Mouse (Mus musculus): ENCODE data around the gene Itih5. TPM values are rescaled to one million over a fixed set of nuclear protein-coding genes. Genes with fewer than 3 reads are reported as not detected.
A peak's percentile ranks its signal among the peaks of the same experiment; 100 is the strongest.

Itih5 gene
- total RNA-seq, 2 experiments from 2014 or later: 25.3 to 28.2 TPM

DNA sequence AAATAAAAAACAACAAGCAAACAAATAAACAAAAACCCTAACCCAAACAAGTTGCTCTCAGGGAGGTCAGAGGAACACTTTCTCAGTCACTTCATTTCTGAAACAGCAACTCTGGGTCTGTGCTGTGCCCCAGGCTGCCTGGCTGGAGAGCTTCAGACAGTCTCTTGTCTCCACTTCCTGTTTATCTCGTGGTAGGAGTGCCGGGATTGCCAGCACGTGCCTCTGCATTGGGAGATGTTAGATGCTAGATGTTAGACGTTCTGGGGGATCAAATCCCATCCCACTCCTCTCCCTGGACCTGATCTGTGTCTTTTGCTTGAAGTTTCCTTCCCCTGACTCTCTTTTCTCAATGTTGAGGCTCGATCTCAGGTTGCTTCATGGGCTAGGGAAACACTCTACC is 104.9 kb downstream of the Itih5 start:
- no peak for DNase-seq (ENCODE audit: low spot score in 2 of 2)

DNA sequence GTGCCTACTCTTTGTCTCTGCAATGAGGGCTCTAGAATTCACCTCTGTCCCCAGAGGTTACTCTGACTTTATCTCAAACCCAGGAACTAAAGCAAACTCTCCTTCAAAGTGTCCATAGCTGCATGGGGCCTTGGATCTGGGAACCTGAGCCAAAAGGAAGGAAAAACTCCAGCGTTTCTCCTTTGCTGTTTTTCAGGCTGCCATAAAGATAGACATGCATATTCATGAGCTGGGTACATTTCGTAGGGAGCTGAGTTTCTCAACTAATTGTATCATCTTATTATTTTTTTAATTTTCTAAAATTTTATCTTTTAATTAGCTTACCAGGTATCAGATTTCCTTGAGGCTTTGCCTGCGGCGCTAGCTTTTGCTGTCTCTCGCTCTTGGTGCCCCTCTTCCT is 106.7 kb downstream of the Itih5 start:
- DNase-seq (ENCODE audit: low spot score in 2 of 2): no peak

DNA sequence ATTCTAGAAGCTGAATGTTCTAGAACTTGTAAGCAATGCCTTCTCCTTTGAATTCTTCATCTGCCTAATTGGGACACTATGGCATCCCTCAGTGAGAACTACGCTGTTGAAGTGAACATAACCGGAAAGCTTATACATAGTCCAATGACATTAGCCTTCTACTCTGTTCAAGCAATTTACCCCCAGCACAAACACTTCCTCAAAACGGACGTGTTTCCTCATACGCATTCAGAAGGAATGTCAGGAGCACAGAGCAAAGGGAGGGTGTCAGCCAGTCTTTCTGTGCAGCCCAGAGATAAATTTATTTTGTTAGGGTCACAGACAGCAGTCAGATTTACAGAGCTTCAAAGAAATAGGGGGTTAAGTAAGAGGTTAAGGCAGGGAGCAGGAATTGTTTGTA is 108.0 kb downstream of the Itih5 start:
- DNase-seq (ENCODE audit: low spot score in 2 of 2): no peak

DNA sequence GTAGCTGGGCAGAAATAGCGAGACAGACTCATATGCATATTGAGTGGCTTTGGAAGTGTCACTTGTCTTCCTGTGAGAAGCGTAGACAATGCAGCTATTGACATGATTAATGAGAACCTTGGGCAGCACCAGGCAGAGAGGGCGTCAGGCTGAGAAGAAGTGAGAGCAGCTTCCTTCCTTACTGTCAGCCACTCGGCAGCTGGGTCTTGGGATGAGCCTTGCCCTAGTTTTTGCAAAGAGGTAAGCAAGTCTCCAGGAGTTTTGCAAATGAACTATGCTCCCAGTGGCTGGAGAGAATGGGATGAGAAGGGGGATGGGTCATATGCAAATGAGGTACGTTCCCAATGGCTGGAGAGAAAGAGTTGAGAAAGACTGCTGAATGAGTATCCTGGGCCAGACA is 109.4 kb downstream of the Itih5 start:
- DNase-seq (ENCODE audit: low spot score in 2 of 2): no peak

DNA sequence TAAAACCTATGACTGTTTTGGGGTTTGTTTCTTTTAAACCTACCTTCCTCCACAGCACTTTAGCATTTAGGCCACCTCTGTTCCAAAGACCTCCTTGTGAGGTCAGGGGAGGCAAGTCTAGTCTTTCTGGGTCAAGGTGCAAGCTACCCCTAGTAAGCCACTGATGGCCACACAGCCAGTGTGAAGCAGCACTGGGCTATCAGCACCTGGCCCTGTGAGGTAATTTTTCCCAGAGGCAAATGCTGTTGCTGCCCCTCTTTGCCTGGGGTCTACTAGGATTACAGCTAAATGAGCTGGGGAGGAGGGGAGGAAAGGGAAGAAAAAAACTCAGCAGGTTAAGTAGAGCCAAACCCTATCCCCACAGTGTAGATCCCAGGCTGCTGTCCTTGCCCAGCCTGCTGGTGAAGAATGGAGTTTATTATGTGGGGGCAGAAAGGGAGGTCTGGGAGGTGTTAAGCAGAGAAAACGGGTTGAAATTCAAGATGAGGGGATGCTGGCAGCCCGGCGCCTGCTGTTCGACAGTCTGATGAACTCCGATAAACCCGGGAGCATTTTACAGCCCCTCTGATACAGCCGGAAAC is 110.6 kb downstream of the Itih5 start:
- no peak for DNase-seq (ENCODE audit: low spot score in 2 of 2)

DNA sequence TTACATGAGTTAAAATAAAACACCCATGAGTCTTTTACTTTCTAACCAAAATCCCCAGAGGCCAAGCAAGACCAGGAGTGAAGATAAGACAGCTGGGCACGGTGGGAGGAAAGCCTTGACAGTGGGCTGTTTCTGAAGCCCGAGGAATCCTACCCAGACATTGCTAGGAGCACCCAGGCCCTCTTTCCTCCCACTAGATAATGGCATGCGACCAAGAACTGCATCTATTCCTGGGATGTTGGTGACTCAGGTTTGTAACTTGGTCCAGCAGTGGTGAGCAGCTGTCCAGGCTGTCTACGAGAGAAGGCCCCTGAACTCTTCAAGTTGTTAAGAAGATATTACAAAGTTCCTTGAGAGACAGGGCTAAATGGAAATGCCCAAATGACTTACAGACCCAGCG is 112.5 kb downstream of the Itih5 start:
- DNase-seq (ENCODE audit: low spot score in 2 of 2): no peak

DNA sequence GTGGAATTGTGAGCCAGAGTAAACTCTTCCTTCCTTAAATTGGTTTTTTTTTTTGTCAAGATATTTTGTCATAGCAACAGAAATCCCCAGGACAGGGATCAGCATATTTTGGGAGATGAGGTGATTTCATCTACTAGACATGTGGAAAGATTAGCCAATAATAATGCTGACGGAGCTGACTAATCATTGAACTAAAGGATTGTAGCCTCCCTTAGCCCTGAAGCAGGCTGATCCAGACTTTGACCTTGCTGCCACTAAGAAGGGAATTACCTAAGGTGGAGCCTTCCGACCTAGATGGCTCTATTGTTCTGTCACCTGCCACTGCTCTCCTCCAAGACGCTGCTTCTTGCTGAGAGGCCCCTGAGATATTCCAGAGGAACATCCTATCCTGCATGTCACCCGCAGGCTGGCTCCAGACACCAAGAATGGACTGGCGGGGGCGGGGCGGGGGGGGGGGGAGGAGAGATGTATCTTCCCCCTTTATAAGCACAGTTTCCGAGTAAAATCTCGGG is 119.3 kb downstream of the Itih5 start:
- no peak for DNase-seq (ENCODE audit: low spot score in 2 of 2)

DNA sequence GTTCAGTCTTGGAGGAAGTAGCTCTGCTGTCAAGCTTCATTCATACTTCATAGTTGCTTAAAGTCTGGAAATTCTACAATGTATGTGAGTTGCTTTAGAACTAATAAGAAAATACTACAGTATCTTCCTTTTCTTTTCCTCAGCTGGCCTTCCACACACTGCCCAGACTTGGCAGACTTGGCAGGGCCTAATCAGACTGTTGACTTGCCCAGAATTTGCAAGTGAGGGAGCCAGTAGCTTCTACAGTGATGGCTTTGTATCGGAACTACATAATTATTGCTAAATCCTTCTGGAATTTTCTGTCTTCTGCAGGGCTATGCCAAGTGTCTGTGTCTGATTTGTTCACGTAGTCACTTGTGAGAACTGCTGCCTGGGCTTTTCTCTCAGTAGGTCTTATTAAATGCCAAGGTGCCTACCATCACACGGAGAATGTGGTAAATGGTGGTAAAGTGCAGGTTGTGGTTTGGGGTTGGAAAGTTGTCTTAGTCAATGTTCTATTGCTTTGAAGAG is 120.2 kb downstream of the Itih5 start:
- no peak for DNase-seq (ENCODE audit: low spot score in 2 of 2)

DNA sequence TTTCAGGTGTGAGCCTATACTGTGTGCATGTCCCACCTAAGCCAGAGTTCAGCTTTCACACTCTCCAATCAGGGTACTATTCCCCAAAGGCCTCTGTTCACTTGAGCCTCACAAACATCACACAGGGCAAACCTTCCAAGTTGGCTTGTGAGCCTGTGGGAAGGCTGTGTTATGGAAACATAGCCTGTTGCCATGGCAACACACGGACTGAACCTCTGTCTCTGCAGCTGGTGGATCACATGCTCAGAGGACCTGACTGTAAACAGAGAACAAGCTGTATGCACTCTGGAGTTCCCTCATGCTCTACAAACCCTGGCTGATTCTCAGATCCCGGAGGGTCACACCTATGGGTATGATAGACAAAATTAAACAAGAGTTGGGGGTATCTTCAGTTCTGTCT is 122.8 kb downstream of the Itih5 start:
- no peak for DNase-seq (ENCODE audit: low spot score in 2 of 2)

DNA sequence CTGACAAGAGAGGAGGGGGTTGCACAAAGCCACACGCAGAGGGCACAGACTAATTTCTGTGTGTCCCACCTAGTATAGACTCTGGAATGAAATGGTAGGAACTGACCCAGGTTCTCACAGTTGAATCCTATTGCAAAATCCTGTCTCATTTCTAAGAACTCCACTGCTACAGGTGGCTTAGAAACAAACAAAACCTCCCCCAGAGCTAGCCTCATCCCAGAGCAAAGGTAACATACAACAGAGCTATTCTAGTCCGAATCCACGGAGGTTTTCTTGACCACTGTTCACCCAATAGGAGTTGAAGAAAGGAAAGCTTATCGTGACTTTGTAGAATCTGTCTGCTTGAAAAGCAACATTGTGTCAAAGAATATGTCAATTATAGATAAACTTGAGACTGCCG is 130.3 kb downstream of the Itih5 start:
- DNase-seq (ENCODE audit: low spot score in 2 of 2): no peak

DNA sequence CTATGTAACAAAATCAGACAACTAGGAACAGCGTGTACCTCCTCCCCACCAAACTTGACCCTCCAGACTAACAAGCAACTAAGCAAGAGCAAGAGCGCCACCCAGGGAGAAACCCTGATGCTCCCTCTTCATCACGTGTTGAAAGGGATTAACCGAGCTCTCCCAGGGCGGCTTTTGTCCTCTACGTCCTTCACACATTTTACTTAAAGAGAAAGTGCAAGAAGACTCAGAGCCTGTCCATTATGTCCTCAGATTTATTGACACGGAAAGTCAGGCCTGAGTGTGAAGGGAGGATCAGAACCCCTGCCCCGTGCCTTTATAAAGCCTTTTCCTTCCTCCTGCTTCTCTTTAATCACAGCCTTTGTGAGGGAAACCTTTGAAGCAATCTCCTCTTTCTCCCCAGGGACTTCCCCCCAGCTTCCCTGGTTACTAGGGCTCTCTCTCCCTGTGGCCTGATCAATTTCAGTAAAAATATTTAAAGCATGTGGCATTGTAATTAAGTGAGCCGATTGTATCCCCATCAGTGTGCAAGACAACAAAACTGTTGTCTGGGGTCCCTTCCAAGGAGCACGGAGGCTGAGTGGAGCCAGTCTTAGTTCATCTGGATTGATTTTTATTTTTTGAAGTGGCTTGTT is 131.4 kb downstream of the Itih5 start:
- DNase-seq (ENCODE audit: low spot score in 2 of 2): peak in 1 of 2 experiments; percentile 13

DNA sequence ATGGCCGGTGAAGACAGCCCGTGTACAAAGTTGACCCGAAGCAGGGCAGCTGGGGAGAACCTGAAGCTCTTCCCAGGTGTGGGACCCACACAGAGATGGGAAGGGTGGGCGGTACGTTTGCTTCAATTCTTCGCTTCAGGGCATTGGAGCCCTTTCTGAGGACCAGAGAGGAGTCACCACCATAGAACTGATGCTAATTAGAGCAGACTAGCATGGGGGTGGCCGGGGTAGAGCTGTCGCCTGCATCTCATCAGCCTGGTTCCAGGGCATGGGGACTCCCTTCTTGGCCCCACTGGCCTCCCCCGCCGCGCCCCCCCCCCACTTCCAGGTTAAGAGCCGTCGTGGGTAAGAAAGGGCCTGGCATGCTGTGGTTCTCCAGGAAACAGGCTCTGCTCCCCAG is 132.6 kb downstream of the Itih5 start:
- DNase-seq (ENCODE audit: low spot score in 2 of 2): no peak

DNA sequence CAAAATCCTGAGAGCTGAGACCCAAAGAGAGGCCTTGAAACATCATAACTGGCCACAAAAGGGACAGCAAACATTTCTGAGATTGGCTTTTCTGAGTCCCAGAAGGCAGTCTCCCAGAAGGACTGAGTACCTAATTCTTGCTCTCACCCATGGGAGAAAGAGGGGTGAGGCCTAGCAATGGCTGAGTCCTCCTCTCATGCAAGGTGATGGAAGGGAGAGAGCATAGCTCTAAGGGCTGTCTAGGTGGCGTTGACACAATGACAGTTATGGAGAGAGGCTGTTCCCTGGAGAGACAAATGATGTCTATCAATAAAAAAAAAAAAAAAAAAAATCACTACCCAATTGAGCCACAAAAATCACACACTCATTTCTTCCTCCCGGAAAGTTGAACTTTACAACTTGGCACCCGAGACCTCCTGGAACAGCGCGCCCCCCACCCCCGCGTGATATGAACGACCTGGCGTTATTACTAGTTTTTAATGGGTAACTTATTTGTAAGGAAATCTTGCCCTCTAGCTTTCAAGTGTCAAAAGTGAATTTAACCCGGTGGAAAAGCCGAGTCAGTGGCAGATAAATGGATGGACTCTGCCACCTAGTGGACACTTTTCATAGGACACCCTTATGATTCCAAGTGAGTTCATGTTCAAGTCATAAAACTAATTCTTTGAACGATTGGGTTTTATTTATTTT is 134.9 kb downstream of the Itih5 start:
- DNase-seq (ENCODE audit: low spot score in 2 of 2): peak in 1 of 2 experiments; percentile 35

DNA sequence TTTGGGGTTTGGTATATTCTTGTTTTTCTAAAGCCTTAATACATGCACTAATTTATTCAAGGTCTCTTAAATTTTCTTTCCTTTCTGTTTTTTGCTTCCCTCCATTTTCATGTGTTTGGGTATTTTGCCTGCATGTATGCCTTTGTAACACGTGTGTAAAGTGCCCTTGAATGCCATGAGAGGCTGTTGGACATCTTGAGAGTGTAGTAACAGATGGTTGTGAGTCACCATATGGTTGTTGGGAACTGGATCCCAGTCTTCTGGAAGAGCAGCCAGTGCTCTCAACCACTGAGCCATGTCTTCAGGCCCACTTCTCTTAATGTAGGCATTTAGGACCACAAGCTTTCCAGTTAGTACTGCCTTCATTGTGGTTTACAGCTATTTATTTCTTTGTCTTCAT is 135.5 kb downstream of the Itih5 start:
- DNase-seq (ENCODE audit: low spot score in 2 of 2): no peak

DNA sequence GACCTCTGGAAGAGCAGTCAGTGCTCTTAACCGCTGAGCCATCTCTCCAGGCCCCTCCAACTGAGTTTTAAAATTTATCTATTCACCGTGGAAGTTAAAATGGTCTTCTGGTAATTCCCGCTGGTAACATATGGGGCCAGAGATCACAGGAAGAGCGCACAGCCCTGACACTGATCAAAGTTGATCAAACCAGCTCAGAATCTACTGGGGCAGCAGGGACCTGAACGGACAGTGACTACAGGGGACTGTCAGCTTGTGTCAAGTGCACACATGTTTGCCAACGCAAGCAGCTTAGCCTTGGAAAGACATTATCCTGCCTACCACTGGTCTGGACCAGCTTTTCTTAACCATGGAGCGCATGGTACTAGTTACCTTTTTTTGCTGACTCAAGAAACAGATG is 136.7 kb downstream of the Itih5 start:
- no peak for DNase-seq (ENCODE audit: low spot score in 2 of 2)

DNA sequence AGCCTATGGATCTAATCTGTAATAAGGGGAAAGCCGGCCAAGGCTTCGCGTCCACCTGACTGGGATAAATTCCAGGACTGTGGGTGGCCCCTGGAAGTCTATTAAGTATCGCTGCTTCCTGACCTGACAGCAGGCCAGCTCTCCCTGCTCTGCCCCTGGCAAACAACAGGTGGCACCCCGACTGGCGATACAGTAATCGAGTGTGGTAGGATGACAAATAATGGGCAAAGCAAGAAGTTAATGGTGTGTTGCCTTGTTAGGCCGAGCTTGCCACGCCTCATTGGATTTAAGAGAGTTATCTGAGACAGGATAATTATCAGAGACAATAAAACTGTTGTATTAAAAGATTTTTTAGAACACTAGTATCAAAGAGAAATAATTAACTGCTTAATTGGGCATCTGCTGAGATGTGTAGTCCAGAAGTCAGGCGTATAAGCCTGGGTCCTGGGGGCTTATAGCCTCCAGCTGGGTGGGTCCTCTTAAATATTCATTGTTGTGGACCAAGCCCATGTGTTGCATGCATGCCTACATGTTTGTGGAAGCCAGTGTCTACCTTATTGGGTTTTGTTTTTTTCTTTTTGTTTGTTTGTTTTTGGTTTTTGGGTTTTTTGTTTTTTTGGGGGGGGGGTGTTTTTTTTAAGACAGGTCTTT is 140.3 kb downstream of the Itih5 start:
- no peak for DNase-seq (ENCODE audit: low spot score in 2 of 2)

DNA sequence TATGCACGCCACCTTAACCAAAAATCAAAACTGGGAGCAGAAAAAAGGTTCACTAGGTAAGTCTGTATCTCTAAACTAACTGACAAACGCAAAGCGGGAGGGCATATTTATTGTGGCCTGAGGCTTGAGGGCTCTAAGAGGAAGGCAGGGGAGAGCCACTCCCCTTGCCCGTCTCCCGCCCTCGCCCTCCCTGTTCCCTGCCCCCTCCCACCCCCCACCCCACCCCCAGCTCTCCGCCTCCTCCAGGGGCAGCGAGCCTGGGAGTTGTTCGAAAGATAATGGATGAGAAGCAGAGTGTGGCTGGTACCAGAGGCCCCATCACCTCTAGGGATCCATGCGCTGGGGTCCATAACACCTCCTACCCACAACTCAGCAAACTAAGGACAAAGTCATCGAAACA is 142.5 kb downstream of the Itih5 start:
- DNase-seq (ENCODE audit: low spot score in 2 of 2): no peak

DNA sequence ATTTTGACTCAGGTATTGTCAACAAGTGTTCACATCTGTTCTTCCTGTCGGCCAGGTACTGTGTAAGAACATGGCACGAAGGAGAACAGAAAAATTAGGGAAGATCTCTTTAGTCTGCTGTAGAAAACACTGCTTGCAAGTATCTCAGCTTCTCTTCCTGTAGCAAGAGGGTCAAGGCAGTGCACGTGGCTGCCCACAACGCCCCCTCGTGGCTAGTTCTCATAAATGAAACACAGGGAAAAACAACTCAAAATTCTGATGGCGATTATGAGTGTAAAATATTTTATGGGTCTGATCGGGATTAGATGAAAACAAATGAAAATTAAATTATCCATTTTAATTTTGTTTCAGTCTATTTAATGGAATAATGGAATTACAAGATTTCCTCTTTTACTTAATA is 146.9 kb downstream of the Itih5 start:
- DNase-seq (ENCODE audit: low spot score in 2 of 2): no peak

DNA sequence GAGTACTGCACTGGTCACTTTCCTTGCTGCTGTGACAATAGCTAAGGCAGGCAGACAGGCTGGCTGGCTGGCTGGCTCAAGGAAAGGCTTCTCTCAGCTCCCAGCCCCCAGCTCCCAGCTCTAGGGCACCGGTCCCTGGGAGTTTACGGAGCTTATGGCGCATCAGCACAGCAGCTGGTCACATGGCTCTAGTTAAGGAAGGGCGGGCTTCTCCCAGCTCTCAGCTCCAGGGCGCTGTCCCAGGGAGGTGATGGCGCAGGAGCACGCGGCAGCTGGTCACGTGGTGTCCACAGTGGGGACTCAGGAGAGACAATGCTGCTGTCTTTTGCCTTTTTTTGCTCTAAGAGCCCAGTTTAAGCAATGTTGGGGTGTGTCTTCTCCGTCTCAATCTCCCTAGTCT is 147.4 kb downstream of the Itih5 start:
- DNase-seq (ENCODE audit: low spot score in 2 of 2): no peak

DNA sequence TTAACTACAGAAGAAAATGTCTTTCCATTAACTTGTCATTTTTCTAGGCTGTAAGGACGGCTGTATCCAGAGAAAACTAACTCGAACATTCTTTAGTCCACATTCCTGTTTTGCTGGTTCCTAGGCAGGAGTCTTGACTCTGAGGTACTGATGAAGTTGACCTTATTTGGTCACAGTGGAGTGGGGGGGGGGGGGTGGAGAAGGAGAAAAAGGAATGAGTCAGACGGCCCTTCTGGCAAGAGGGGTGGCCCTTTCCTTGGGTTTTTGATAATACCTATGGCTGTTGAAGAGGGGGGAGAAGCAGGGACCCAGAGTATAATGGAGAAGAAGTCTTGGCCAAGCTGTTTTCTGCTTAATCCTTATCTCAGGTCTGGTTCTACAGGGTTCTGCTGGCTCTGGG is 148.0 kb downstream of the Itih5 start:
- no peak for DNase-seq (ENCODE audit: low spot score in 2 of 2)

DNA sequence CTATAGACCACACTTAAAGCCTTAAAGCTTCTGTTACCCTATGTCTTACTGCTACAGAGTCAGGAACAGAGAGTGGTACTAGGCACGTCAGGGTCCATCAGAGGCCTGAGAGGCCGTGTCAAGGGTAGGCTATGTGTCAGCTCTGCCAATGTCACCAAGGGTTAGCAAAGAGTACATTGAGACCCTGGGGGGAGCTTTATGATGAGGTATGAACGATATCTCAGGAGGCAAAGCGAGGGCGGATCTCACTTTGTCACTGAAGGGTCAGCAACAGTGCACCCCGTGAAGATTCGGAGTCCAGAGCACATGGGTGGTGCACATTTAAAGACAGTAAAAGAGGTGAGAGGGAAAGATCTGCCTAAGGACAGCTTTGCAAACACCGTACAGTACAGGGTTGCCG is 148.6 kb downstream of the Itih5 start:
- no peak for DNase-seq (ENCODE audit: low spot score in 2 of 2)

DNA sequence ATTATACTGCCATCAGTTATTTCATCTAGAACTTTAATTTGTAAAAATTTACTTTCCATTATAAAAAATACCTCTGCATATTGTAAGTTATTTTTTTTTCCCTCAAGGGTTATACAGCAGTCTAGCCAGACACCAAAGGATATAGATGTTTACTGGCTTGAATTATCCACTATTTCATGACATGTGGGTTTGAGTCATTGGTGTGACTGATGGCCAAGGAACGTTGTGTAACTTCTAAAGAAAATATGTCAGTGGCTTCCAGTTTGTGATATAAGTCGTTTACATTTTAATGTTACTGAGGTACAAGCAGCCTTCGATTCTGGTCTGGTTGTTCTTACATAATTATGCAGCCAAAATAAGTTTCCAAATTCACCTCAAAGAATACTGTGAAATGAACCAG is 151.5 kb downstream of the Itih5 start:
- no peak for DNase-seq (ENCODE audit: low spot score in 2 of 2)

Measured in adrenal gland, postnatal 4 days (tissue).